Mouse (Mus musculus) olfactory bulb, adult 2 months (tissue): ENCODE results near the gene Gstp2.

Source experiments
- CTCF ChIP-seq: fragments of 200-500 bp; IDR thresholded peaks from 2 replicates; pipeline ENCODE4 v1.5.1; 2012; ENCODE audit warnings: low read depth, mild to moderate bottlenecking, low read length, moderate library complexity; ENCODE audit not compliant: insufficient read depth
- POLR2A ChIP-seq: fragments of 200-500 bp; IDR thresholded peaks from 2 replicates; pipeline ENCODE4 v1.6.1; 2012; ENCODE audit warnings: mild to moderate bottlenecking, low read depth, low read length, moderate library complexity; ENCODE audit not compliant: insufficient read depth

GRCm38 (mm10) chr19:4047859-4048258 lies 2.0 kb upstream of the Gstp2 start:
- no peak for TF ChIP-seq CTCF
- no peak for TF ChIP-seq POLR2A
